Mouse (Mus musculus) regulatory T cell (primary cell): Measurements from ENCODE around the gene Nav1.

Source experiments
- in situ Hi-C: fragments of 300-600 bp; cut with MboI, MseI; formaldehyde crosslinking; loops from one replicate; pipeline ENCODE4 v1.15.1; 2025; ENCODE audit warnings: high pct_unique_total_duplicates

Gene Nav1

DNA sequence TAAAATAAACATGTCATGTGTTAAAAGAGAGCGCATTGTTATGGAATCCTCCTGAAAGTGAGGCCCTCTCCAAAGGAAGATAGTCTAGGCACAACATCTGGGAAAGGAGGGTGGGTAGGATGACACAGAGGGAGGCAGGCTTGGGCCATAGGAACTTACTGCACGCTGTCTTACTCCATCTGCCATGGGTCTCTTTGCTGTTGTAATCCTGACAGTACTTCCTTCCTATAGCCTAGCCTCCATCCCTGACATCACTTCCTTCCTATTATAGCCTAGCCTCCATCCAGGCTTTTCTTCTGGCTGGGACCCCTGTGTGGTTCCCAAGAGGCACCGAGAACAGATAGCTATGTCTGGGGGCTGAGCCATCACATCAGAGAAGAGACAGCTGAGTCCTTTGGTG lies 10.2 kb upstream of the Nav1 start:
- in situ Hi-C loops, result loop anchor here (5.0 to 10.0 kb wide), 2 partner anchors 45 to 1233 kb away; partner anchors contain the start of gene 4933406M09Rik

DNA sequence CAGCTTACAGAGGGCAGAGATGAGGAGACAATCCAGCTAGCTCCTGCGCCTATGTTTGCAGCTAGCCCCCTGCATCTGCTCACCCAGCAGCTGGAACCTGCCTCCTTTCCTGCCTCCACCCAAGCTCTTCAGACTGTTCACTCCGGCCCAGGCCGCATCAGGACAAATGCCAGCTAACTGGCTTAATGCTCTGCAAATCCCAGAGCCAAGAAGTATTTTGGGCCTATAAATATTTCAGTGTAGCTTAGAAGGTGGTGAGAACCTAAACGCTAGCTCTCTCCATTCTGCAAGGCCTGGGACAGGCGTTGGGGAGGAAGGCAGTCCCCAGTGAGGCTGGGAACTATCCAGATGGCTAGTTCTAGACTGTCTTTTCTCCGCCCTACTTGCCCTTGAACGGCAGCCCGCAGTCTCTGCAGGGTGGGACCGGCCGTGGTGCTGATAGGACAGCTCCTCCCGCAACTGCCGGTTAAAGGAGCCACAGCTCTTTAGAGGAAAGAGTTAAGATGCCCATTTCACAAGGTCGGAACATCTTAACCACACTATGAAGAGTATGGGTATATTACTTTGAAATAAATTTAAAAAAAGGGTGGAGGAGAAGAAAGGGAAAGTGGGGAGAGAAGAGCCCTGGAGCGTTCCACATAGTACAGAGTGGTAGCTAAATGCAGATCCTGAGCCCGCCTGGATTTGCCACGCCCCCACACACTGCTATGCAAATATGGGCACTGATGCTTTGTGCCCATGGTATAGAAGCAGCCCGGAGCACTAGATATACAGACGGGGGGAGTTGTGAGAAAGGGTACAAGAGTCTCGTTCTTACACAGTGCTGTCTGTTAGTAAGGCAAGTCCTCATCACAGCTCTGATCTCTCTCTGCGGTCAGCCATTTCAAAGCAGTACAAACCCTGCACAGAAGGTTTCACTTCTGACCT lies 8.9 kb upstream of the Nav1 start:
- in situ Hi-C loops, result loop anchor here (5.0 to 10.0 kb wide), 2 partner anchors 46 to 1231 kb away; partner anchors contain the start of gene 4933406M09Rik

DNA sequence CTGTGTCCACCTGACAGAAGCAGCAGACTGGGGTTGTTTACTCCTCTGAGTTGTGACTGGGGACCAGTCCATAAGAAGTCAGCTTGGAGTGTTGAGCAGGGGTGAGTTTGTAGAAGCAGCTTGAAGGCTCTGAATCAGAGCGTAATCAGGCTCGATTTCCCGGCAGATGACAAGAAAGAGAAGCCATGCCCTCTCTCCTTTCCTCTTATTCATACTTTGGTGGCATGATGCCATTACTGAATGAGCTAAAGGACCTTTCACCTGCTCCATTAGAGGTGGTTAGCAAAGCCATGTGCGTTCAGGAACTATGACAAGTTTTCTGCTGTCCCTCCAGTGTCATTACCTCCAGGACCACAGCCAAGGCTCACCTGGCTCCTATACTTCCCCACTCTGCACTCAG lies 2.5 kb upstream of the Nav1 start:
- in situ Hi-C loops, result loop anchor here (10.0 kb wide), 1 partner anchor 1225 kb away; the partner anchor contains the start of gene 4933406M09Rik

DNA sequence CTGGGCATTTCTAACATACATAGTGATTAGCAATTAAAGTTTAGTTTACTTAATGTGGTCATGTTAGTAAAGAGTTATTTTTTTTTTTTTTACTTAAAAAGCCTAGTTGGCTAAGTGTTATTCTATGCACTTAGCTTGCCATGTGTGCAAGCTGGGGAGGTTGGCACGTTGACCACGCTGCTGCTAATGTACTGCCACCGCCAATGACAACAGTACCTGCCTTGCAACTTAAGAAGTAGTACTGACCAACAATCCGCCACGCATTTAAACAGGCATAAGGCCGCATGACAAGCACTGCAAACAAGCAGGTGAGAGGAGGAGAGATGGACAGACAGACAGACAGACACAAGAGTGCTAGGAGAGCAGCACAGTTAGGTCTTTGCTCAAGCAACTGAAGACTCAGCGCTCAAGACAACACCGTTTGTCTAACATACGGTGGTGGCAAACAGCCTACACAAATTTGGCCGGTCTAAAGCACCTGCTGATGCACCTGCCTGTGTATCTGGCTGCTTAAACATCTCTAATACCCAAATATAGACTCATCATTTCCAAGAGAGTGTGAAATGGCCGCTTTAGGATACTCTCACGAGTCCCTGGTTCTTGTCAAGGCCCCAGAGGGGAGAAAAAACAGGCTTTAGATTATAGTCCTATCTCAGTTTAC lies 610 bp downstream of the Nav1 start:
- in situ Hi-C loops, result no loop called here

DNA sequence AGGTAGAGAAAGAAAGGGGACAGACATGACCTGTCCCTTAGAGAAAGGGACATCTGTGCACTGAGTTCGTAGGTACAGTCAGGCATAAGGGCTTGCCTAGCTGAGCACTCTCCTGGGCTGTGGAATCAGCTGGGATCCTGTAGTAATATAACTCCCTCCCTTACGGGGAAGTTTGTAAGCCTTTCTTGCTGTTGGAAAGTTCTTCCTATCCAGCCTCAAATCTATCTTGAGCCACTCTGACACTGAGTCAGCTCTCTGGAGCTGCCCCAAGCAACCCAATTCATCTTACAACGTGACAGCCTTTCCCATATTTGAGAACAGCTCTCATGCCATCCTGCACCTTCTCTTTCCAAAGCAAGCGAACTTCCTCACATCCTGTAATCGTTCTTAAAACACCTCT lies 1.6 kb downstream of the Nav1 start:
- in situ Hi-C loops, result no loop called here

DNA sequence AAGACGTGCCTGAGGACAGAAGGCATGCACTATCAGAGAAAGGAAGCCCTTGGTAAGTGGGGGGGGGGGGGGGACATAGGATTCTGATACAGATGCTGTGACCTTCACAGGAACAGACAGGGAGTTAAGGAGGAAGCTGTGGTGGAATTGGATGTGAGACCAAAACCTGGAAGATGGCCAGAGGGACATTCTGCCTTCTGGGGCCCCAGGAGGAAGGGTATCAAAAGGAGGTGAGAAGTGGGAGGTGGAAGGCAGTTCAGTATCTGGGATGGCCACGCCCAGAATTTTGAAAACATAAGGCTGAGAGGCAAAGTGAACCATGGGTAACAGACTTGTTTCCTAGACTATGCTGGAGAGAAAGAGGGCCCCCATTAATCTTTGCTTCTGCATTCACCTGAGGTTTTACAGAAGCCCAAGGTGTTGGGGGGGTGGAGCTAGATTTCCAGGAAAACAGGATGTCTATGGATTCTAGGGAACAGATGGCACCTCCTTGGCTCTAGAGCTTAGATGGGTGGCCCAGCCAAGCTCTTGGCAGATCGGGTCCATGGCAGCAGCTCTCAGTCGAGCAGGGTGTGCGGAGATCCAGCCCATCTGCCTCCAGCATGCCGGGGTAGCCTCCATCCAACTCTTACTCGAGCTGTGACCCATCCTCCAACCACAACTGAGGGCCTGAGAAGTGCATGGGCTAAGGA lies 2.6 kb downstream of the Nav1 start:
- in situ Hi-C loops, result no loop called here

DNA sequence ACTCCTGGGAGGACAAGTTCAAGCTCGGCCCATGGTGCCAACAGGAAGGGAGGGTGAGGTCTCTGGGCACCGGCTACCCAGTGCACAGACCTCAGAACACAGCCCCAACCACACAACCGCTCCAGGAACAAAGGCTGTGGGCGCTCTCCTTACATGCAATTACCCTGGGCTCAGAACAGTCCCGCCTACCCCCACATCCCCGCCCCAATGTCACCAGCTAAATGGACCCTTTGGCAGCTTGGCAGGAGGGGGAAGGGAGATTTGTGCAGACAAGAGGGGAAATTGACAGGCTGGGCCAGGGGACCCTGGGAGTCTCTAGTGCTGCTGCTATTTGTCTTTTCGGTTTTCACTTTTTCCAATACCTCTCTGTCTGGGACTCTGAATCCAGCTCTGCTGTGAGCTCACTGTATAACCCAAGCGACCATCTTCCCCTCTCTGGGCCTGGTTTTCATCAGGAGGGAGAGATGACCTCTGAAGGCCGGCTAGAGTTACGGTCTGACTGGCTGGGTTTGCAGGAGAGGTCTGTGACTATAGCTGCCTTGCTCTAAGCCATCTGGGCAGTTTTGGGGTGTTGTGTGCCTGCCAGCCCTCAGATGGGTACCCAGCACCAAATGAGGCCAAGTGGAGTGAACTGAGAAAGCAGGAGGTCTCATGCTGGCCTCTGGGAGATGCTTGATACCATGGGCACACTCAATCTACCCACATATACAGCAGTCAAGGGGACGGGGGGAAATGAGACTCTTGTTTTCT lies 3.8 kb downstream of the Nav1 start:
- in situ Hi-C loops, result no loop called here

DNA sequence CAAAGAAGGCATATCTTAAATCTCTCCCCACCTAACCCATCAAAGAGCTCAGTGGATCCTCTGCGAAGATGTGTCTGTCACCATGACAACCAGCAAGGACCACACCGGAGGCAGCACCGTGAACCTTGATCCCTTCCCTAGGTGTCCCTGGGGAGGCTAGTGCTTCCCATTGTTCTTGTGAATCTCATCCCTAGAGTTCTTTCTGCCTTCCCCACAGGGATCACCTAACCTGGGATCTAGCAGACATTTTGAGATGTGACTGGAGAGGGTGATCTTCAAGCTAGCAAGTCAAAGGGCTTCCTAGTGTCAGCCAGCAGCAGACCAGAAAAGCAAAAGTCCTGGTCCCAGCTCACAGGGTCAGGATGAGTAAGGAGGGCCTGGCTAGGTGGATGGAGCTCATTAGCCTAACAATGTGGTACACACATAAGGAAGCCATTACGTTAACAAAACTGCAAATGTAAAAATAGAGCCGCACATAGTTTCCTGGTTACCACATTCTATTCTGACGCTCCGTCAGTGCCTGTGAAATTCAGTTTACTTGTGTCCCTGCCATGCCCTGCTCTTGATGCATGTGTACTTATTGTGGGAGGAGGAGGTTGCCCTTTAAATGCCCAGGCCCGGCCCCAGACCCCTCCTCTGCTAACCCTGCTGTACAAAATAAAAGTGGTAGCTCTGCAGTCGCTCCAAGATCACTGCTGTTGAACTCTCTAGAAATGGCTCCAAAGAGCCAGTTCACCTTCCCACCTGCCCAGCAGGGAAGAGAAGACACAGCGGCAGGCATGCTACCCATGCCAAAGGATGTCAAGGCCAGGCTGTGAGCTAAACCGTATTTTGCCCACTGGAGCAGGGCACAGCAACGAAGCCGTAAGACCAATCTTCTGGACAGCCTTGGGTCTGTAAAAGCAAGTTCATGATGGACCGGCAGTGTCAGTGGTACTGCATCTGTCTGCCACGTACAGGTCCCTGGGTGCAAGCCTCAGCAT lies 6.8 kb downstream of the Nav1 start:
- in situ Hi-C loops, result no loop called here

DNA sequence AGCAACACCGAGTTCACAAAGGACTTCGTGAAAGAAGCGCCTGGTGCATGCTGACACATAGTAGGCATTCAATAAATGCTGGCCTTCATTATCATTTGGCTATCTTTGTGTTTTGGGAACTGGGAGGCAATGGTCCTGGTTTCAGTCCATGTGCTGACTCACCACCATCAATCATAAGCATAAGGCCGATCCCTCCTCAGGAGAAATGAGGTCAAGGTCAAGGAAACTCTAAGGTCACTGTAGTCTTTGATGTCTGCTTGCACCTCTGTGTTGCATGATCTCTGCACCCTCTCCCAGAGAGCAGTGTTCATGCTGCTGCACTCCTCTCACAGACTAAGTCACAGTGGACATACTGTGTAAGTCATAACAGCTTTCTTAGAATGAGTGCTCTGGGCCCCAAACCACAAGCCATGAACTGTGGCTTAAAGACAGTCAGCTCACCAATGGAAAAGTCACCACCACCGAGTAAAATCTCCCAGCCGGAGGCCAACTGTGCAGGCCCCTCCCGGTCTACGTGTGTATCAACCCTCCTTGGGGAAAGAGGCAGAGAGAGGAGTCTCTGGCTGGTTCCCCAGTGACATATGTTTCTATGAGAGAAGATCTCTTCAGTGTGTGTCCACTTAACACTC lies 8.7 kb downstream of the Nav1 start:
- in situ Hi-C loops, result no loop called here

DNA sequence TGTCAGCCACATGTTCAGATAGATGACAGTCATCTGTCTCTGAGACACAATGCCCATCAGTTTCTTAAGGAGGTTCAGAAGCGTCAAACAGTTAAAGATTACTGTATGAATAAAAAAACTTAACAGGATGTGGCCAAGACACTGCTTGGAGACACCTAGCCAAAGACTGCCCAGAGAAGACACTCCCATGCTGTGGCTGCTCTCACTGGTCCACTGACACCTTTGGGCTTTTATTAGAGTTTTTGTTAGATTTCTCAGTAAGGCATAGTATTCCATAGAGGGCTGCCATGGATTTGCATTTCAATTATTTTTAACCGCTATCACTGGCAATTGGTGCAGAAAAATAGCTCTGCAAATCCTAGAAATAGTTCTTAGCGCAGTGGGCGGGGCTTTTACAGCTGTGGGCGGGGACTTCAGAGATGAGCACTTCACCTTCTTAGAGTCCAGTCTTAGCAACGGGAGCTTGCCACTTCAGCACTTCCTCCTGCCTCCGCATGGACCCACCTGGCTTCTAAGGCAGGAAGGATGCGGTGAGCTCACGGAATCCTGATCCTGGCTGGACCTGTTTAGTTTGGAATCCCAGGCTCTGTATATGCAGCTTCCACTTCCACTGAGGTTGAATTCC lies 12.7 kb downstream of the Nav1 start:
- in situ Hi-C loops, result no loop called here

DNA sequence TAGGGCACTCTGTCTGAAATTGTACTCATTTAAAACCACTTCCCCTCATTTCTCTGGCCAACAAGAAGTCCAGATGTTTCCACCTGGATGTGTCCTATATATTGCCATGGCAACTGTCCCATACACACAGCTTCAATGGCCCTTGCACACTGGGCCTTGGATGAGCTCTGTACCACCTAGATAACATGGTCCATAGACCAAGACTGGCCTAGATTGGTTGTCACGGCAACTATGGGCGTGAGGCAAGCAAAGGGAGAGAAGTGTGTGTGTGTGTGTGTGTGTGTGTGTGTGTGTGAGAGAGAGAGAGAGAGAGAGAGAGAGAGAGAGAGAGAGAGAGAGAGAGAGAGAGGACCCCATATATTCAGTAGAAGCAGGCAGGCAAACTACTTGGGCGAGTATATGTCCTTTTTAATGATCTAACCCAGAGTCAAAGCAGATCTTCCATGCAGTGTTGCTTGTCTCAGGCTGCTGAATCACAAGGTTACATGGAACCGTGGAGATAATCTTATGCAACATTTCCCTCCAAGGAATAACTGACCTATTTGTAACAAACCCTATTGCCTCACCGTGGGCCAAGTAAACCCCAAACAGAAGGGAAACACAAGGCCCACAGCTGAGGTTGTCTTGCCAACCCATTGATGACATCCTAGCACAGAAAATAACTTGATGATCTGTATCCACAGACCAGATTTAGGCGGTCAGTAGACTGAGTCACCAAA lies 13.4 kb downstream of the Nav1 start:
- in situ Hi-C loops, result no loop called here

DNA sequence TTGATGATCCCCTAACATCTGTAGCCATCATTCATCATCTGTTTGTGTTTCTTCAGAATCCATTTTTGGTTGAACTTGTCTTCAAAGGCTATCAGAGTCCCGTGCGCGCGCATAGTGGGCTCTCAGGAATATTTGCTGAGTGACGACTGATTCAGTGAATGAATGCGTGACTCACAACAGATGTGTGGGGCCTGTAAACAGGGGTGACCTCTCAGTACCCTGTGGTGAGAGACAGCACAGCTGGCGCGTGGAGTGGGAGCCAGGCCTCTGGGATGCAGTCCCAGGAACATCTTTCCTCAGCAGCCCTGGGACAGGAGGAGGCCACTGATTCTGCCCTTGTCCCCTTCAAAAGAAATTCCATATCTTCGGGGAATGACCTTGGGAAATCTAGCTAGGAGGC lies 16.3 kb downstream of the Nav1 start:
- in situ Hi-C loops, result no loop called here

DNA sequence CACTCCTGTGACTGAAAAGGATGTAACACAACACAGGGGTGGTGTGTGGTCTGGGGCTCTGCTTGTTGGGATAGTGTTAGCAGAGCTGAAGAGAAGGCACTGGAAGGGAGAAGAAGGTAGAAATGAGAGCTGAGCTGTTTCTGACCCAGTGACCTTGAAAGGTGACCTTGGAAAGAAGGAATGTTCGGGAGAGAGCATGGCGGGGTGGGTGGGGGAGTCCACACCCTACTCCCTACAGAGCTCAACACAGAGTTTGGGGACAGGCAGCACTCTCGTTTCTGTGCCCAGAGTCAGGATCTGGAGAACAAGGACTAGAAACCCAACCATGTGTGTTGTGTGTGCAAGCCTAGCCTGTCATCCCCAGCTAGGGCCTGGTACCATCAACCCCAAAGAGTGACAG lies 18.1 kb downstream of the Nav1 start:
- in situ Hi-C loops, result no loop called here

DNA sequence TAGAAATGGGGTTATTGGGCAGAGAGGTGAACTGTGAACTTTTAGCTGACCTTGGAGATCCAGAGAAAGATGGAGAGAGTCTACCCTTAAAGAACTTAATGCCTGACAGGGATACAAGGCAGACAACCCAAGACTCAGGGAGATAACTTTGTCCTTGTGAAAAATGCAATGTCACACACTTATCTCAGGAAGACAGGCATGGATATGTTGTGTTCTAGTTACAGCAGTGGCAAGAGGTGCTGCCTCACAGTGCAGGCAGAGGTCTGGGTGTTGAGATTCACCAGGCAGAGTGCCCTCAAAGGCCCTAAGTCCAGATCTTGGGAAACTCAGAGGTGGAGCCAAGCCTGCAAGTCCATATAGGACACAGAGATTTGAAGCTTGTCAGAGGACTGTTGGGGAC lies 20.2 kb downstream of the Nav1 start:
- in situ Hi-C loops, result no loop called here

DNA sequence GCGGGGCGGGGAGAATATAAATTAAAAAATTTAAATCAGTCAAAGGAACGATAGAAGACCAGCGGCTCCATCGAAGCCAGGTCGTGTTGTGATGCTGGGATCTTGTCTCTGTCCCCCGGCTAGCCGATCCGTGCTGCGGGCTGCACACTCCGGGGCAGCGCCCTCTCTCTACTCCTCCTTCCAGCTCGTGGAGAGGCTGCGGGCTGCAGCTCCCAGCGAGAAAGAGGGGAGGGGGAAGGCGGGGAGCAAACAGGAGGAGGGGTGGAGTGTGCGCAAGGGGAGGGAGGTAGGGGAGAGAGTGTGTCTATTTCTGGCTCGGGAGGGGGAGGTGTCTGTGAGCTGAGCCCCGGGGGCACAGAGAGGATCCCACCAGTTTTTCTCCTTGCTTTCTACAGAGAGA lies 21.5 kb downstream of the Nav1 start:
- in situ Hi-C loops, result no loop called here

DNA sequence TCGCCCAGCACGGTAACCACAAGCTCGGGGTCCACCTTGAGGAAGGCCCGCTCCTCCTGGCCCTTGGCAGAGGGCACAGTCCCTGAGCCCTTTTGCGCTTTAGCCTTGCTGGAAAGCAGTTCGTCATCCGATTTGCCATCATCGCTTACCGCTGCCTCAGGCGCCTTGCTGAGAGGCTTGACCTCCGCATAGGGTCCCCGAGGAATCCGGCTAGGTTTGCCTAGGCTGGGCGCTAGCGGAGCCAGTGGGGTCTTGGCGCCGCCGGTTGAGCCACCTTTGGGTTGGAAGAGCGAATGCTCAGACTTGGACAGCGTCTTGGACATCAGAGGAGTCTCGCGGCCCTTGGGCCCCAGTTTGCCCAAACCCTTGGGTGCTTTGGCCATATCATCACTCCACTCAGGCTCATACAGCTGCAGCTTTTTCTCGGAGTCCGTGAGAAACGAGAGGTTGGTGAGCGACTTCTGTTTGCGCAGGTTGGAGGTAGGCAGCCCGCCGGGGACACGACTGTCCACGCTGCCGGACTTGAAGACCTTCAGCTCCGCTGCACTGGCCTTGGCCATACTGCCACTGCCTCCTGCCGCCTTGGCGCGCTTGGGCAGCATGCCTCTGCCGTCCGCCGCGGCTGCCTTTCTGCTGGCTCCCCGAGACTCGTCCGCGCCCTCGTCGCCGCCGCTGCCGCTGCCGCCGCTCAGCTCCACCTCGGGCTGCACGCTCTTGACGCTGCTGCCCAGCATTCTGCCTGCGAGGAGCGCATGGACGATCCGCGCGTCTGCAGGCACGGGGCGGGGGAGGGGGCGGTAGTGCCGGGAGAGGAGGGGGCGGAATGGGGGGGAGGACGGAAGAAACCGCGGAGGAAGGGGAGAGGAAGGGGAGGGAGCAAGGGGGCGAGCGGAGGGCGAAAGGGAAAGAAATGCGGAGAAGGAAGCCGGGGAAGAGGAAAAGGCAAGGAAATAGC lies 22.2 kb downstream of the Nav1 start:
- in situ Hi-C loops, result no loop called here

DNA sequence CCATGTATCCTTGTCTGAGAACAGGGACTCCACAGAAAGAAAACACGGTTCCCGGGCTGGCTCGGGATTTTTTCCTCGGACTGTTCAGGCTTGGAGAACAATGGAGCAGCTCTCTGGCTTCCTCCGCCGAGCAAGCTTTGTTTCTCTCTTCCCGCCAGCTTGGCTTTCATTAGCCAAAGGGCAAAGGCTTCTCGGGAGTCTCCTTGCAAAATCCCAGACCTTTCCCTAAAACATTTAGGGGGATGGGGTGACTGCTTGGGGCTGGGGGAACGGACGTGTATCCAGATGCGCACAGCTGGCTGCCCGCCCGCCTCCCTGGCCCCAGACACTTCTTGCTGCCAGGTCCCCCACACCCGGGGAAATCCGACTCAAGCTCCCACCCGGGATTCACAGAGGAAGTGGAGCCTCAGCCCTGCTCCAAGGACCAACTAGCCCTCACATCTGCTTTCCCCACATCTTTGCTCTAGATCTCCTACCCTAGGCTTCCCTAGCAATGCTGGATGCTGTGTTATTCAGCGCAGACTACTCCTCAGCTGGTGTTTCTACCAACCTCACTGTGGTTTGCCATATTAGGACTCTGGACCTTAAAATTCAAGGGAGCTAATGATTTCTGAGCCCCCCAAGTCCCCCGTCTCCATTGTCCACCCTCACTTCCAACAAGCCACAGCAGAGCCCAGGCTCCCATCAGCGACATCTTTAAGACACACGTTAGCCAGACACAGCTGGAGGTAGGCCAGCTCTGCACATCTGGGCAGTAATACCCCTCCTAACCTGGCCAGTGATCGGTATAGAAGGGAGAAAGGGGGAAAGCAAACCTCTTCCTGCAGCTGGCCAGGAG lies 23.2 kb downstream of the Nav1 start:
- in situ Hi-C loops, result no loop called here
